Mouse (Mus musculus): ENCODE results near the gene Ttn. TPM values are rescaled to one million over a fixed set of nuclear protein-coding genes. Genes with fewer than 3 reads are reported as not detected.

Gene Ttn
- total RNA-seq, 2 experiments from 2014 or later, result 0.54 to 1.3 TPM

GRCm38 (mm10) chr2:76980146-76980545, 2.2 kb downstream of the Ttn start:
- intact Hi-C loops (cut with DNase I), result no loop called here
- no peak for DNase-seq (ENCODE audit: extremely low spot score in 1 of 2, low spot score in 2 of 2)
- Histone ChIP-seq H3K4me3 (no peak overlapping the region), H3K27ac (no peak overlapping the region)
- peak; percentile 66 for TF ChIP-seq CTCF (IDR thresholded peaks at IDR 0.05)

- no peak overlapping the region for H3K27ac ChIP-seq
- no peak overlapping the region for H3K4me3 ChIP-seq
- intact Hi-C loops (cut with DNase I), result loop anchor here (10.0 kb wide), 2 partner anchors 227 to 287 kb away; no protein-coding TSS in a partner anchor
- DNase-seq (ENCODE audit: extremely low spot score in 1 of 2, low spot score in 2 of 2), result no peak
- TF ChIP-seq CTCF (IDR thresholded peaks at IDR 0.05), result no peak
These were observed 4.7 kb downstream of the Ttn start for GRCm38 (mm10) chr2:76977650-76978049.

- intact Hi-C loops (cut with DNase I), result loop anchor here (5.0 to 10.0 kb wide), 3 partner anchors 233 to 735 kb away; no protein-coding TSS in a partner anchor
These were observed 10.3 kb downstream of the Ttn start for GRCm38 (mm10) chr2:76972051-76972450.

GRCm38 (mm10) chr2:76971069-76971468, 11.3 kb downstream of the Ttn start:
- Histone ChIP-seq H3K4me3 (peak overlapping the region; percentile 23; the same call in 1 of the 2 replicates), H3K27ac (no peak overlapping the region)
- DNase-seq (ENCODE audit: extremely low spot score in 1 of 2, low spot score in 2 of 2), result no peak
- no peak for TF ChIP-seq CTCF (IDR thresholded peaks at IDR 0.05)
- intact Hi-C loops (cut with DNase I), result loop anchor here (1.0 to 10.0 kb wide), 4 partner anchors 234 to 736 kb away; no protein-coding TSS in a partner anchor

More at GRCm38 (mm10) chr2:76972051-76972450, 10.3 kb downstream of the Ttn start:
- Histone ChIP-seq H3K27ac (no peak overlapping the region), H3K4me3 (no peak overlapping the region)
- TF ChIP-seq CTCF (IDR thresholded peaks at IDR 0.05), result no peak
- DNase-seq (ENCODE audit: extremely low spot score in 1 of 2, low spot score in 2 of 2), result no peak

GRCm38 (mm10) chr2:76970669-76971068, 11.7 kb downstream of the Ttn start:
- intact Hi-C loops (cut with DNase I), result loop anchor here (1.0 to 10.0 kb wide), 4 partner anchors 234 to 737 kb away; no protein-coding TSS in a partner anchor
- H3K27ac ChIP-seq, result no peak overlapping the region
- peak; percentile 68 for TF ChIP-seq CTCF (IDR thresholded peaks at IDR 0.05)
- H3K4me3 ChIP-seq, result peak overlapping the region; percentile 23; the same call in 1 of the 2 replicates
- DNase-seq (ENCODE audit: extremely low spot score in 1 of 2, low spot score in 2 of 2), result no peak

GRCm38 (mm10) chr2:76970204-76970603, 12.1 kb downstream of the Ttn start:
- no peak for TF ChIP-seq CTCF (IDR thresholded peaks at IDR 0.05)
- Histone ChIP-seq H3K4me3 (no peak overlapping the region), H3K27ac (no peak overlapping the region)
- no peak for DNase-seq (ENCODE audit: extremely low spot score in 1 of 2, low spot score in 2 of 2)
- intact Hi-C loops (cut with DNase I), result loop anchor here (5.0 to 10.0 kb wide), 3 partner anchors 235 to 737 kb away; no protein-coding TSS in a partner anchor

- intact Hi-C loops (cut with DNase I), result loop anchor here (1.0 to 10.0 kb wide), 4 partner anchors 40 to 738 kb away; no protein-coding TSS in a partner anchor
- TF ChIP-seq CTCF (IDR thresholded peaks at IDR 0.05), result no peak
- no peak overlapping the region for H3K4me3 ChIP-seq
- no peak for DNase-seq (ENCODE audit: extremely low spot score in 1 of 2, low spot score in 2 of 2)
- H3K27ac ChIP-seq, result no peak overlapping the region
These were observed 12.7 kb downstream of the Ttn start for GRCm38 (mm10) chr2:76969637-76970036.

- peak; percentile 64 to 68 for DNase-seq (ENCODE audit: extremely low spot score in 1 of 2, low spot score in 2 of 2)
- no peak overlapping the region for H3K27ac ChIP-seq
- intact Hi-C loops (cut with DNase I), result loop anchor here (1.0 kb wide), 1 partner anchor 40 kb away; no protein-coding TSS in a partner anchor
- no peak overlapping the region for H3K4me3 ChIP-seq
- peak; percentile 77 for TF ChIP-seq CTCF (IDR thresholded peaks at IDR 0.05)
These were observed 13.4 kb downstream of the Ttn start for GRCm38 (mm10) chr2:76968919-76969318.

GRCm38 (mm10) chr2:76966582-76966981, 15.8 kb downstream of the Ttn start:
- H3K4me3 ChIP-seq, result no peak overlapping the region
- intact Hi-C loops (cut with DNase I), result no loop called here
- no peak overlapping the region for H3K27ac ChIP-seq
- no peak for TF ChIP-seq CTCF (IDR thresholded peaks at IDR 0.05)
- DNase-seq (ENCODE audit: extremely low spot score in 1 of 2, low spot score in 2 of 2), result no peak

- intact Hi-C loops (cut with DNase I), result no loop called here
- TF ChIP-seq CTCF (IDR thresholded peaks at IDR 0.05), result no peak
- no peak for DNase-seq (ENCODE audit: extremely low spot score in 1 of 2, low spot score in 2 of 2)
- Histone ChIP-seq H3K27ac (no peak overlapping the region), H3K4me3 (no peak overlapping the region)
These were observed 16.3 kb downstream of the Ttn start for GRCm38 (mm10) chr2:76966013-76966412.

- no peak for DNase-seq (ENCODE audit: extremely low spot score in 1 of 2, low spot score in 2 of 2)
- intact Hi-C loops (cut with DNase I), result no loop called here
- Histone ChIP-seq H3K27ac (no peak overlapping the region), H3K4me3 (no peak overlapping the region)
- TF ChIP-seq CTCF (IDR thresholded peaks at IDR 0.05), result no peak
These were observed 16.8 kb downstream of the Ttn start for GRCm38 (mm10) chr2:76965542-76965941.

GRCm38 (mm10) chr2:76962045-76962432, 20.3 kb downstream of the Ttn start:
- no peak overlapping the region for H3K27ac ChIP-seq
- no peak for TF ChIP-seq CTCF (IDR thresholded peaks at IDR 0.05)

More at GRCm38 (mm10) chr2:76962045-76962432, 20.3 kb downstream of the Ttn start:
- intact Hi-C loops (cut with DNase I), result no loop called here
- no peak overlapping the region for H3K4me3 ChIP-seq
- DNase-seq (ENCODE audit: extremely low spot score in 1 of 2, low spot score in 2 of 2), result no peak

Measured in left cerebral cortex, adult 2 months (tissue).